Mouse (Mus musculus) lung, postnatal 36 days (tissue): ENCODE data around the gene Ube3a.

Experiments
- DNase-seq: peaks from one replicate; pipeline ENCODE4 v3.0.0; 2022; ENCODE audit warnings: mixed read lengths

Ube3a gene

GRCm38 (mm10) chr7:59228045-59228865 lies at the start of gene Ube3a:
TSS of gene Ube3a (plus strand) at chr7:59228750.
- DNase-seq, result peak; percentile 98

- no peak for DNase-seq
Observed at GRCm38 (mm10) chr7:59192831-59193230, 35.7 kb upstream of the Ube3a start.

DNA sequence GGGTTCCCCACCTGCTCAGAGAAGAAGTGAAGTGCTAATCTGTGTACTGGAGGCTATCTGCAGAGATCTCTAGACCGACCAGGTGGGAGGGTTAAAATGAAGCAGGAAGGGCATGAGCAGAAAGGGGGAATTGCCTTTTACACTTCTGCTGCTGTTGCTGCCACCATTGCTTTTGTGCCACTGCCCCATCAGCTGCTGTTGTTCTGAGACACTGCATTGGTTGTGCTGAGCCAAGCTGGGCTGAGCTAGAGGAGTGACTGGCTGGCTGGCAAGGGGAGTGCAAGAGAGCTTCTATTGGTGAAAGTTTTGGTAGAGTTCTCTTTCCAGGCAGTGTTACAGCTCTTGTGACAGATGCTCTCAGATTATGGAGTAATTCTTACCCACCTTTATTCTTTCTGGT lies 13.6 kb upstream of the Ube3a start:
- DNase-seq, result no peak

DNA sequence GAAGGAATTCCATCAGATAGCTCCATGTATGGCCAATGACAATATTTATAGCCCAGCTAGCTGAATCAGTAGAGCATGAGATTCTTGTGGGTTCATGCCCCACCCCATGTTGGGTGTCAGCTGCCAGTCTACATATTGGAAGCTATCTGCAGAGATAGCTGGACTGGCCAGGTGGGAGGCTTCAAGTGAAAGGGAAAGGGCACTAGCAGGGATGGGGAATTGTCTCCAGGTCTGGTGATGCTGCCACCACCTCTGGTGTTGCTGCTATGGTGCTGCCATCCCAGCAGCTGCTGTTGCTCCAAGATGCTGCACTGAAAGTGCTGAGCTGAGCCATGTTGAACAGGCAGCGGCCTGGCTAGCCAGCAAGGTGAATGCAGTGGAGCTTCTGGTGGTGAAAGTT lies 7.3 kb upstream of the Ube3a start:
- no peak for DNase-seq

DNA sequence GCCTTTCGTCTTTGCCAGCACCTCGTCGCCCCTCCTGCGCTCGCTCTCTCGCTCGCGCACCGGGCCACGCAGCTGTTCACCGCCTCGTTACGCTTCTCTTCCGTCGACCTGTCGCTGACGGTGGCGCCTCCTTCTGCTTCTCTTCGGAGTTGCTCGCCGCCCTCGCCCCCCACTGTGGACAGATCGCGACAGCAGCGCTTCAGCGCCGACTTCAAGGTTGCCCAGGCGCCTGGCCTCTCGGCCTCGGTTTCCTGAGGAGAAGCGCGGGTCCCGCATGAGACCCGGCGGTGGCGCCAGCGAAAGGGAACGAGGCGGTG lies 274 bp downstream of the Ube3a start:
- no peak for DNase-seq

DNA sequence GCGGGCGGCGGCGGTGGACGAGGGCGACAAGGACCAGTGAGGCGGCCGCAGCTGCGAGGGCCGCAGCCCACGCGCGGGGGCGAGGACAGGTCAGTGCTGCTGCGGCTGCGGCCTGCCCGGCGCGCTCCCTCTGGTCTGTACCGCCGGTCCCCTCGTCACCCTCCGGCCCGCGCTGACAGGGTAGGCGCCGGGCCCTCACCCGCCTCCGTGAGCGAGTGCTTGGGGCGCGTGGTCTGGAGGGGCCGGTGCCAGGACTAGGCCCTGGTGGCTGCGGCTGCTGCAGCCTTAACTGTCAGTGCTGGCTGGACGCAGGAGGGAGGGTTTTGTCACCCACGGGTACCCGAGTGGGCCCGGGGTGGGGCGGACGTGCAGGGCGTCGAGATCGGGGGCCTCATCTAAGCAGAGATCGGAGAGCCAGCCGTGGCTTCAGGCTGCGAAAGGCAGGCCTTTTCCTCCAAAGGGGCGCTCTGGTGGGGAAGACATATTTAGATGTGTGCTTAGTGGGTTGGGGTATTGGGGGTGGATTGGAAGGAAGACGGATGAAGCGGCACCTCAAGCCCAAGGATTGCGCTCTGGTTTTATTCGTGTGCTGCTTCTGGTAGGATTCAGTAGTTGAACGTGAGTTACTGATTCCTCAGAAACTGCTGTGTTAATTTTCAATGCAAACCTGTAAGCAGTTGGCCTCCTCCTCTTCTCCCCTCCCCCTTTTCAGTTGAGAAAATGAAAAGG lies 797 bp downstream of the Ube3a start:
- peak; percentile 46 for DNase-seq

GRCm38 (mm10) chr7:59230304-59230703 lies 1.8 kb downstream of the Ube3a start:
- no peak for DNase-seq

- no peak for DNase-seq
Observed at GRCm38 (mm10) chr7:59230768-59231167, 2.2 kb downstream of the Ube3a start.

DNA sequence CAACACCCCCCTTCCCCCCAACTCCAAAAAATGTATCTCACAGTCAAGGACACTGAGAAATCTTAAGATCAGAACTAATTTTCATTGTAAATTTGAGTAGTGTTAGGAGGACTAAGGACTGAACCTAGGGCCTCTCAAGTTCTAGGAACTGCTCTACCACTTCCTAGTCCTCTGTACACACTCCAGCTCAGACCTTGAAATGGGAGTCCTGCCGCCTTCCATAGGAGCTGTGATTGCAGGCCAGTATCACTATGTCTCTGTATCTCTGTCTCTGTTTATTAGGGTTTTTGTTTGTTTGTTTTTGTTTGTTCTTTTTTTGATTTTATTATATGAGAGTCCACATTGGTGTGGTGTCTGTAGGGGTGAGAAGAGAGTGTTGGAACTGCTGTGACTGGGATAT lies 3.4 kb downstream of the Ube3a start:
- peak; percentile 8 for DNase-seq

GRCm38 (mm10) chr7:59234773-59235401 lies 6.3 kb downstream of the Ube3a start:
- DNase-seq, result no peak

GRCm38 (mm10) chr7:59243257-59243656 lies 14.7 kb downstream of the Ube3a start:
- DNase-seq, result no peak

DNA sequence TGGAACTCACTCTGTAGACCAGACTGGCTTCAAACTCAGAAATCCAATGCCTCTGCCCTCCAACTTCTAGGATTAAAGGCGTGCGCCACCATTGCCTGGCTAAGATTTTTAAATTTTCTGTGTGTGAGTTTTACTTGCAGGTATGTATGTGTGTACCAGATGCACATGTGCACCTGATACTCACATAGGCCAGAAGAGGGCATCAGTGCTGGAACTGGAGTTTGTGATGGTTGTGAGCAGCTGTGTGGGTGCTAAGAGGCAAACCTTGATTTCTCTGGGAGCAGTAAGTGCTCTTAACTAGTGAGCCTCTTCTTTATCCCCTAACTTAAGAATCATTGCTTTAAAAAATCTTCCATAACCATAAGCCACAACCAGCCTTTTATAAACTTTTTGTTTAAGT lies 17.0 kb downstream of the Ube3a start:
- peak; percentile 13 for DNase-seq

DNA sequence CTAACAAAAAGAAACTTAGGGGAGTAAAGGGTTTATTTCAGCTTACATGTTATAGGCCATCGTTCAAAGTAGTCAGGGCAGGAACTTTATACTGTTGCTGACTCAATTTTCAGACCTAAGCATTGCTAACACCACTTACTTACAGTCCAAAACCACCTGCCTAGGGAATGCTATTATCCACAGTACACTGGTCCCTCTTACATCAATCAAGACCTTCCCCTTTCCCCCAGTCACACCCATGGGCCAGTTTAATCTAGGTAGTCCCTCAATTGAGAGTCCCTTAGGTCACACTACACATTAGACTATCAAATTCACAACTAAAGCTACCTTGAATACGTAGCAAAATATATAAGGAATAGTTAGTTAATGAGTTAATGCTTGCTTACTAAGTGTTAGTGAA lies 24.8 kb downstream of the Ube3a start:
- no peak for DNase-seq

GRCm38 (mm10) chr7:59265538-59265937 lies 37.0 kb downstream of the Ube3a start:
- no peak for DNase-seq

- DNase-seq, result no peak
Observed at GRCm38 (mm10) chr7:59271775-59272174, 43.2 kb downstream of the Ube3a start.

GRCm38 (mm10) chr7:59312576-59312975 lies 84.0 kb downstream of the Ube3a start:
- DNase-seq, result no peak

- DNase-seq, result no peak
Observed at GRCm38 (mm10) chr7:59322759-59323158, 94.2 kb downstream of the Ube3a start.
